Mouse (Mus musculus): ENCODE measurements at regions not wholly inside any gene's neighbourhood (a gene's known extent, or its start where the extent isn't known, plus 50 kb on each side); places are given as distances from the start of the nearest gene placed in this dataset.
"Not testable (repeated sequence)": the region's sequence is repeated elsewhere in the genome, so short reads cannot be mapped to it uniquely, and the experiment has no call there.

DNA sequence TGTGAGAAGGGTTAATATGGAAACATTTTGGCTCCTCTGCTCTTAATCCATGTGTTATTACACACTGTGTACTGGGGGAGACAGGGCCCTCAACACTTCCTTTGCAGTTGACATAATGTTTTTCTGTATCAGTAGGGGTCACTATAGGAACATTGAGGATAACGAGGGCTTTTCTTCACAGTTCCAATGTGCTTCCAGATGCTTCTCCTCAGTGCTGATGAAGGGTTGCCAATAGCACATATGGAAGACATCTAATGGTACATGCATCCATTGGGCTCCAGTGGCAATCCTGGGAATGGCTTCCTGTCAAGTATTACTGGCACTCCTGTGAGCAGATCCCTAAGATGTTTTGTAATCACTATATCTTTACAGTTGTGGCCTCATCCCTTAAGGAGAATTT, 62.1 kb downstream of the Naa11 start:
- DNase-seq (ENCODE audit: low spot score) = no peak

DNA sequence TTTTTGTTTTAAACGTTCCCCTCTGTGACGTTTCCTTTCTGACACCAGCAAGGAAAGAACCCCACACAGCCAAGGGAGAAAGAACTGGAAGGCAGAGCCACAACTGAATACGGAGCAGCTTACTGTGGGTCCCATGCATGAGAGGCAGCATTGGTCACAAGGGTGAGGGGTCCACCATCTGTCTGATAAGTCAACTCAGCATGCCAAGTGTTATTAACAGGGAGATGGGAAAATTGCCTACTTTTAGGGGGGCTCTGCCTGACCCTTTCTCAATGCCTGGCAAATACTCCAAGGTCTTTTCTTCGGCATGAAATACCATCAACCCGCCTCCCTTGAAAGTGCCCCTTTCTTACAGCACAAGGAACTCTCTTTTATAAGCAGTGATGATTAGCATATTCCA, 66.3 kb downstream of the Naa11 start:
- no peak for DNase-seq (ENCODE audit: low spot score)

DNA sequence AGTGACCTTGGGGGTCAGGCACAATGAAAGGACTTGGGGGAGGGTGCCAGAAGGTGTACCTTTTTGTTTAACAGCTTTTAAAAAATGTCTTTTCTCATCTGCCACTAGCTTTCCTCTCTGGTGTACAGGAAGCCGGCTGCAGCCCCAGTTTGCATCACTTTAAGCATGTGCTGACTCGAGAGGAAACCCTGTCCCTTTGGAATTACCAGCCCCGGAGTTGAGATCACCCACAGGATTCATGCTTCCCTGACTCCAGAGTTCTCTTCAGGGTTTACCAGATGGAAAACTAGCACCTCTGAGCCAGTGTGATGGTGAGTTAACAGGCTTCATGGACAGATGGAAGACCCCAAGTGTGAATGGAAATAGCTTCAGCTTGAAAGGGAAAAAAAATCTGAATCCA, 68.3 kb downstream of the Naa11 start:
- no peak for DNase-seq (ENCODE audit: low spot score)

DNA sequence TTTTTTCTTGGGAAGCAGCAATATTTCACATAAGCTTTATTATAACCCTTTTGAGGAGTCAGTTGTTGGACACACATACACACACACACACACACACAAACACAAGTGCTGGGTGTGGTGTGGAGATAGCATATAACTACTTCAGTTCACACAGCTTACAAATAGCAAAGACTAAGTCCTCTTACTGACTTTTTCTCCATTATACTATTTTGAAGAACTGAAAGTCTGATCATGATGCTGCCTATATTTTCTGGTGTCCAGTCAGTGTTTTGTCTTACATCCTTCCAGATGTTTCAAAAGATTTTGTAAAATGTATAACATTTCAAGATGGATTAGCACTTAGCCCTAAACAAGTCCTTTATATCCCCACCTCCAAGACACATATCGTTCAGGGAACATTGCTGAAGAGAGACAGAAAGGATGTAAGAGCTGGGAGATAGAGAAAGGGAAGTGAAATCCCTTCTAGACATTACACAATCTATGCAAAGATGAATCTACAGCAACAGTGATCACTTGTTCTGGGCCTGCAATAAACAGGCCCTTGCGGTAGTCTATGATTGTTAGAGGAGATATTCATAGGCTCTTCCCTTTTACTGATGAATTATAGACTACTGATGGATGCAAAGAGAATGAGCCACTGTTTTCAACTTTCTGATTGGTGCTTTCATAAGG, 72.2 kb downstream of the Naa11 start:
- DNase-seq (ENCODE audit: low spot score) = no peak

DNA sequence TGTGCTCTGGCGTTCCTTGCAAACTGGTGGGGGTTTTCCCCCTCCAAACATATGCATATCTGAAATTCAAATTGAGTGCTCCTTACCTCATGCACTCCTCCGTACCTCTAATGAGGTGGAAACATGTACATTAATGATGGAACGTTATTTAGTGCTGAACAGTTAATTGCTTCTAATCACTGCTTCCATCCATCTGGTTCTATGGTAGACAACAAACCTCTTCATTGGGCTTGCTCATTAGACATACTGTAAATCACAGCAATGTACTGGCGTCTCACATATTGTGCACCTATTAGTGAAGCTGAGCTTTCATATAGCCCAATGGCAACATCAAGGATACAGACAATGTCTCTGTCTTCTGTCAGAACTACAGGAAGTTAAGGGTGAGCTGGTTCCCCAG, 85.3 kb downstream of the Naa11 start:
- no peak for DNase-seq (ENCODE audit: low spot score)

DNA sequence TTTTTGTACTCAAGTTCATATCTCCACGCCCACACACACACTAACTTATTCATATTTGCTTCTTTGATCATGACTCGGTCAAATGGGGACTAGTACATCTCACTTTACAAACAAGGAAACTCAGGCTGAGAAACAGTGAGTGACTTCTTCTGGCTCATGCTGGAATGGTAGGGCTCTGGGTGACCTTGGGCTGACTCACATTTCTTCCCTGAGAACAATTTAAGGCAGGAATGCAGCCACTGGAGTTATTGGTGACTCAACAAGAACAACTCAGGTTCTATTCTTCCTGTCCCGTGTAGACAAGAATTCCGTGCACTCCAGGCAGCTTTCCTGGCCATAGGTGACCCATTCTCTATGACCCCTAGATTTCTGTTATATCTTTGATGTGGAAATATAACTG, 87.3 kb downstream of the Naa11 start:
- no peak for DNase-seq (ENCODE audit: low spot score)

DNA sequence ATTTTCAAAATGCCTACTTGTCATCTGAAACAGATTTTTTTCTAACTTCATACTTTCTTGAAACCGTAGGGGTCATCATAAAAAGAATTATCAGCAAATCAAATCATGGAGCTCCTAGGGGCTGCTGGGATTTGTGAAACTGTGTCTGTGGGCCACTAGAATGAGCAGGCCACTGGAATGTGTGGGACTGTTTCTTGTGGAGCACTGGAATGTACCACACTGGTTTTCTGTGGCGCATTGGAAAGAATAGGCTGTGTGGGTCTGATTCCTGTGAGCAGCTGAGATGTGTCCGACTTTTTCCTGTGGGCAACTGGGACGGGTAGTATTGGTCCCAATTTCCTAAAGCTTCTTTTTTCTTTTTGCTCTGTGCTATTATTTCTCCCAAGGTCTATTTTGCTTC, 90.6 kb downstream of the Naa11 start:
- DNase-seq (ENCODE audit: low spot score) = no peak

DNA sequence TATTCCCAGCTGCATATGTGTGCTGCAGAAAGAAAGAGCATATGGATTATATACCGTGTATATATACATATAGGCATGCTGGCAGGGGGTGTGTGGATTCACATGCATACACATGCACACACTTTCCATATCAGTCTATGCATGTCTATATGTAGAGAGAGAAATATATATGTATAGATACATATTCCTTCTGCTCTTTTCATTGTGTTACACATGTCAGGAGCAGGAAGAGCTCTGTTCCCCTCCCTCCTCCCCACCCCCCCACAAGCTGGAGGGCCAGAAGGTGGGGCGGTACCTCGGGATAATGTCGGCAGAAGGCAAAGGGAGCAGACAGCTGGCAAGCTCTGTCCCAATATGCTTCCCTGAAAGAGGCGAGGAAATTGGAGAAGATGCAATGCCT, 91.3 kb downstream of the Naa11 start:
- DNase-seq (ENCODE audit: low spot score) = no peak

DNA sequence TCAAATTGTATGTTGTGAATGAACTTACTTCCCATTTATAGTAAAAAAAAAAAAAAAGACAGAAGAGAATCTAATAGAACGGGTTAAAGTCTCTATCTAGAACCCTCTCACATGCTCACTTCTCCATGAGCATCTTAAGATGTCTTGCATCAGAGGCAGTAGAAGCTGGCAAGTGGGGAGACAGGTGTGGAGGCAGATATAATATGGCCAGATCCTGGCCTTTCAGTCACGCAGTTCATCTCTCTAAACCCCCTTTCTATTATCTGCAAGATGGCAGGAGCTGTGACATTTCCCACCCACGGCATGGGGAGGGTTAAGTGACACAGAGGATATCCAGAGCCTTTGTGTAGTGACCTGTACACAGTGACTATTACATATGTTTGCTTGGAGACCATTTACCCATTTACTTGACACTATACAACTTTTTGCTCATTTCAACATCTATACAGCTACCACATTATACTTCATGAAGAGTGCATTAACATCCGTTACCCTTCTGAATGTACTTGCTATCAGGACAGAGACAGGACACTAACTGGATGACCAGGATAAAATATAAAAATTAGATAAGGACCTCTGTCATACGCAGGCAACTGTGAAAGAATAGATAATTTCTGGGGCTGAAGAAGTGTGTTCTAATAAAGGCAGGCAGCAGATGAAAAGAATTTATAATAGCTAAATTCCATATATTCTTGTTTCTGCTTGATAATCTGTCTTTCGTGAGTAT, 91.9 kb downstream of the Naa11 start:
- DNase-seq (ENCODE audit: low spot score) = peak; percentile 5

DNA sequence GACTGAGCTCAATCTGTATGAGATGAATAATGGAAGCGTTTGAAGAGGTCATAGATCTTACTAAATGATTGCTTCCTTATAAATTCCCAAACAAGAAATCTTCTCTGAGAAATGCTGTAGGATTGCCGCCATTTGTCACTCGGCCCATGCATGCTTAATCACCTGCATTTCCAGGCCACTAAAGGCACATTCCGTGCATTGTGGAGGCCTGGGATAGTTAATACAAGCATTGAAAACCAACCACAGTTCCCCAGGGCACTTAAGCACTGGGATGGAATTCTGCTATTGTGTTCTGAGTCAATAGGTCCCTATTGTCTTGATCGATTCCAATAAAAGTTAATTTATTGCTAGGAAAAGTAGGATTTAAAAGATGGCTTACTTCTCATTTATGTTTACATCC, 92.5 kb downstream of the Naa11 start:
- DNase-seq (ENCODE audit: low spot score) = no peak

DNA sequence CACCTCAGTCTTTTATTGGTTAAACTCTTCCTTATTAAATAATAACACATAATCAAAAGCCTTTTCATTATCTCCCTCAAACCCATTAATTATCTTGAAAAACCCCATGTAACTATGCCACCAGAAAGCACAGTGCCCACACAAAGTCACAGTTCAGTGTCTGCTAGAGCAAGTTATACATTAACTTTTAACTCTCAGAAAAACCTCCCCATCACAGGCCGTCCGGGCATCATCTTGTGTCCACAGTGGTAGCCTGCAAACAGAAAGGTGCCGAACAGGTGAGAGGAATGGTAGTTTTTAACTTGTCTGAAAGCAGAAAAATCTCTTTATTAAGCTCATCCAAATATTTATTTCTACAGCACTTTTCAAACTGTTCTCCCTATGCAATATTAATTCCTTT, 96.0 kb downstream of the Naa11 start:
- DNase-seq (ENCODE audit: low spot score) = no peak

DNA sequence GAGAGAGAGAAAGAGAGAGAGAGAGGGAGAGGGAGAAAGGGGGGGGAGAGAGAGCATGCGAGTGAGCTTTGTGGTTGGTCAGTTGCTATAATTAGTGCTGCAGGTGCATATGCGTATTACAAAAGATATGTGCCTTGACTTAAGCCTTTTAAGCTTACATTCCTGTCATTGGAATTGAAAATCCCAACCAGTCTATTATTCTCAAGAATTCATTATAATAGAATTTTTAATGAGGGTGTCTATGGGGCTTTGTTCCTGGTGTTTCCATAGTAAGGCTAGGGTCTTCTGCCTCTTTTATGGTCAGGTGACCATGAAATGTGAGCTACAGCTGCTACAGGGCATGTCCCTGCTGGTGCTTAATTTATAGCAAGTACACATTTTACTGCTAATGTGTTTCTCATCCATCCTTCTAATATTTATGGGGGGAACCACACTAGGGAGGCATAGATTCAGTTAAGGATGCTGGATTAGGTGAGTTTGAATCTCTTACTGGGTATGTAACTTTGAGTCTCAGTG, 102.0 kb downstream of the Naa11 start:
- no peak for DNase-seq (ENCODE audit: low spot score)

DNA sequence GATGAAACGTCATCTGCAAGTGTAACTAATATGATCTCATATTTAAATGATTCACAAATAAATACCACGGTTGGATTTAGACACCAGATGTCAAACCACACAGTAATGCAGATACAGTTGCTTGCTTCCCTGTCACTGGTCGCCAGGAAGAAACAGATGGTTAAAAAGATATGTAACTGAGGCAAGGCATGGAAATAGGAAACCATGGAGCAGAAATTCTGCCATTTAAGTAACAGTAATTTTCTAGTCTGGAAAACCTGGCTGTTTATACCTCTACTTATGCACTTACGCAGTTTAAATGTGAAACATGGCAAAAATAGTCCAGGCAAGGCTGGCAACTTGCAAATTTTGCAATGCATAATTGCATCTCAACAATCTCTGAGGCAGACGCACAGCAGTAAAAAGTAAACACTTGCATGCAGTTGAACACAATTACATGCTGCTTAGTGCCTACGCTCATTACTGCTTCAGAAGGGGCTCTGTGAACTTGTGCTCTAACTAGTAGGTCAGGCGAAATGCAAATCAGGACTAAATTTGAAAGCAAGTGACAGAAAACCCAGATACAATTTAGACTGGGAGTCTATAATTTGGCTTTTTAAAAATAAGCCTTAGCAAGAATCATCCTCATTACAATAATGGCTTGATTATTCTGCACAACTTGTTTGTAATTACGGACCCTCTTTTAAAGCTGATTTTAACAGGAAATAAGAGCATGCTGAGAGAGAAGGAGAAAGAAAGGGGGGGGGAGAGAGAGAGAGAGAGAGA, 102.6 kb downstream of the Naa11 start:
- no peak for DNase-seq (ENCODE audit: low spot score)

DNA sequence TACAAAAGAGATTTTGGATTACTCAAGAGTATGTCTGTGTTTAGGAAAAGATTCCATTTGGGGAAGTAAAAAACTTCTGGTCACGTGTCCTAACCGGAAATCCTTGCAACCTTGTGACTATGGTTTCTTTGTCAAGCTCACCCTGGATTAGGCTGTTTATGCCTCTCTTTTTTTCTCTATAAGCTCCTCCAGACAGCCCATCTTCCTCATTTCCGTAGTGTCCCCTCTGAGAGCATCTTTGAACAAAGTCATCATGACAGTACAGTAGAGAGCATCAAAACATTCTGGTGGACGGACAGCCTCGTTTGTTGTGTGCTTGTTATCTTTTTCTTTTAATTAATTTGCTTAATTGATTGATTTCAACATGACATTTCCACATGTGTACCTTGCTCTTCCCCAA, 112.7 kb downstream of the Naa11 start:
- no peak for DNase-seq (ENCODE audit: low spot score)

DNA sequence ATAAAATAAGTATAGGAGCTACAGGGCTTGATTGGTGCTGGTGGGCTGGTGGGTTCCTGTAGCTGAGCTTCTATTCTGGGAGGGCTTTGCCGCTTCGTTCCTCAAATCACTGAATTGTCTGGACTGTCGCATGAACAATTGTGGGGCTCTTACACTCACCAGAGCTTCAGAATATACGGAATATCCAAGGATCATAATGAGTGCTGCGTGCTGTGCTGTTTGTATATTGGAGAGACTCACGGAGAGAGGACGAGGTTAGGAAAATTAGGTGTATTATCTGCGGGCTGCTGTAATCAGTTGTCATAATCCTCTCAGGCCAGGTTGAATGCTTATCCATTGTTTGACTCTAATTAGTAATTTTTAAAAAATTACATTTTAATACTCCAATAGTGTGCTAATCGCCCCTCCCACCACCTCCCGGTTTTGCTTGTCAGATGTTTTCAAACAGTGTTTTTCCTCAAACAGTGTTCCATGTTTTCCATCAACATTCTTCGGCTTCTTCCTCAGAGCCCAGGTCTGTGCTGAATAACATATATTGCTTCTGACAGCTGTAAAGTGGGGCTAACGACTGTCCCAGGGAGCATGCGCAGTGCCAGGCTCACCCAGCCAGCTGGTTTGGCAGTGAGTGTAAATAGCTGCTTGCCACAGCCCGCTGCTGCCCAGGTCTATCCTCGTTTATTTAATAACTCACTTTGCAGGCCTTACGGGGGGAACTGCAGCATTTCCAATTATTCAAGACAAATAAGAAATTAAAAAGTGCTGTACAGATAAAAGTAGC, 114.2 kb downstream of the Naa11 start:
- no peak for DNase-seq (ENCODE audit: low spot score)

DNA sequence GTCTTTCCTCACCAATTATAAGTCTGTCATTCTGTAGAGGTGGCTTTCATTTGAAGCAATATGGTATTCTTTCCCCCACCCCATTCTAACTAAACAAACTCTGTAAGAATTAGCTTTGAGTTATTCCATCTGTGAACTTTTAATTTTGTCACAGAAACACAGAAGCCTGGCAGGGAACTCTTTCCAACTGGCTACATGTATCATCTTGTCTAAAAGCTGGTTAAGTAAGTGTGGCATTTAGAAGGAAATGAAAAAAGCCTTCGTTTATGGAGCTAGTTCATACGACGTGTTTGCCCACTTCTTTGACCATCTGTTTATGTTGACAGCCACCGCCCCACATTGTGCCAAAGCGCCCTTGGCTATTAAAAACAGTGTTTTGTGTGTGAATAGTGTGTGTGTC, 115.5 kb downstream of the Naa11 start:
- DNase-seq (ENCODE audit: low spot score) = no peak

DNA sequence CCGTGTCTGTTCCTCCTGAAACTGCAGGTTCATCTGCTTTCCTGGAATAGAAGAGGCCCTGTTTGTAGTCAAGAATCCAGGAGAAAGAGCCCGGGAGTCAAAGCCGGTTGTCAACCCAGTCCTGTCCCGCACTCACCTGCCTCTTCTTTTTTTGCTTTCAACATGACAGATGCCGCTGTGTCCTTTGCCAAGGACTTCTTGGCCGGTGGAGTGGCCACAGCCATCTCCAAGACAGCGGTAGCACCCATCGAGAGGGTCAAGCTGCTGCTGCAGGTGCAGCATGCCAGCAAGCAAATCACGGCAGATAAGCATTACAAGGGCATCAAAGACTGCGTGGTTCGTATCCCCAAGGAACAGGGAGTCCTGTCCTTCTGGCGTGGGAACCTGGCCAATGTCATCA, 127.5 kb downstream of the Naa11 start:
- not testable (repeated sequence) for DNase-seq (ENCODE audit: low spot score)

DNA sequence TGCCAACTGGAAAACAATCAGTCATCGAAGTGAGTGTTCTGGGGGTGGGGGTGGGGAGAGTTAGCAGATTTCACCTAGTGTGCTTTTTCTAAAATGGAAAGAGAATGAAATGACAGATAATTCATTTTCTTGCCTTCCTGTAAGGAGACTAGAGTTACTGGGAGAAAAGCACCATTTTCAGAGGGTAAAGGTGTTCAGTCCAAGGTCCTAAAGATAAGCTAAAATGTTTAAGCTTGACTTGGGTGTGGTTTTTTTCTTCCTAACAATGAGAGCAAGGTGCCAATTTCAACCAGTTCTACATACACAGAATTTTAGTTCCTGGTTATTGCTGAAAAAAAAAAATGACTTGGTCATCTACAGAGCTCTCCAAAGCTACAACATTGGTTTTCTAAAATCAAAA, 135.1 kb downstream of the Naa11 start:
- DNase-seq (ENCODE audit: low spot score) = no peak

DNA sequence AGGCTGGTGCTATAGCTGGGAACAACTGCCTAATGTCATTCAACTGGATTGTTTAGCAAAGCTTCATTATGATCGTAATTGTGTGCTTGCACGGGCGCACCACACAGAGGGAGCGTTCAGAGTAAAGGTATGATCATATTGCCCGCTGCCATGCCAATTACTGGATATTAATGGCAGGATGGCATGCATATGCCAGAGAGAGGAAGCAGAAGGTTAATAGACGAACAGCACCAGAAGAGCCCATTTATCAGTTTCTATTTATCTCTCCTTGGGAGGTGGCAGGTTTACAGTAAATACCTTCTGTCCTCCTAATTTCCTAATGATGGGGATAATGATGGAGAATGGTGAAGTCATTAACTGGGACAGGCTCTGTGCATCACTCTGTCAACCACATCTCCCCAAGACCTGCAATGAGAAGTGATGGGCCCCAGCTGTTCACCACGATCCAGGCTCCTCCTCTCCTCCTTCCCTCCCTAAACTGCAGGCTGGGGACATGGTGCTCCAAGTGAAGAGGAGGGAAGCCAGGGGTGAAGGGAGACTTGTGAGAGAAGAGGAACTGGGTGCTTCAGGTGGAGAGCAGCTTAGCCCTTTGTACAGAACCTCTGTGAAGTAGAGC, 135.6 kb downstream of the Naa11 start:
- DNase-seq (ENCODE audit: low spot score) = no peak

DNA sequence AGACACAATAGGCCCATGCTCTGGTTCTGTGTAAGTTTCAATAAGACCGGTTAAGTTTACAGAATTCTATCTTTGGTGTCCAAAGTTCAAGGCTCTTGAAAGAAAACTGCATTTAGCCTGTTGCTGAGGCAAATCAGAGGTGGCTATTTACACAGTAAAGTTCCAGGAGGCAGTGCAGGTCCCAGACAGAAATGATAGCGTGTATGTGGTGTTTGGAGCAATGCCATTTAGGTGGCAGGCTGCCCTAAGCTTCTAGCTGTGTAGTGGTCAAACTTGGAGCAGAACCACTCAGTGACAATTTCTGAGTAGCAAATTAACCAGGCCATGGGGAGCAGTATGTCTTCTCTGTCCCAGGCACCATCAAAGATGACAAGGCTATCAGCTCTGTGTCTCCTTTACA, 125.5 kb upstream of the Paqr3 start:
- DNase-seq (ENCODE audit: low spot score) = no peak

DNA sequence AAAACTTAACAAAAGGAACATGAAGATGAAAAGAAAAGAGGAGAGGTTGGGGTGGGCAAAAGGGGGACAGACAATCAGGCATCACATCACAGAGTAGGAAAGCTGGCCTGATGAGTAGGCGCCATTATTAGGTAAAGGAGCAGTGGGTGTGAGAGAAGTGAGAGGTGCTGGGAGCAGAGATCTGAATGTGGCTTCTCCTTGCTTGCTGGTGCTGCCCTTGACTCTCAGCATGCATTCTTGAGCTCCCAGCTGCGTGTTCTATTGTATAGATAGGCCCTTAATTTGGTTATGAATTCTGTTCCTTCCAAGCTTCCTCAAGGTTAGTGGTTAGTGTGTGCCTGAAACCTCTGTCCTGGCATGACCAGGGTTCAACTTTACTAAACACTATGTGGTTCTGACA, 115.0 kb upstream of the Paqr3 start:
- no peak for DNase-seq (ENCODE audit: low spot score)

All from c-Kit-positive CD71-positive TER-119-positive erythroid progenitor cells, embryonic 14.5 days (primary cell).